Mouse (Mus musculus) frontal cortex, postnatal 10 days (tissue): Measurements from ENCODE around the gene Olfr714.
"Not testable (repeated sequence)": the region's sequence is repeated elsewhere in the genome, so short reads cannot be mapped to it uniquely, and the experiment has no call there.

Experiments
- DNase-seq, 2 experiments: peaks; one replicate each; pipeline ENCODE4 v3.0.0; 2022; ENCODE audit warnings: low spot score in 2 of 2, mixed read lengths in 1 of 2

Olfr714 gene

DNA sequence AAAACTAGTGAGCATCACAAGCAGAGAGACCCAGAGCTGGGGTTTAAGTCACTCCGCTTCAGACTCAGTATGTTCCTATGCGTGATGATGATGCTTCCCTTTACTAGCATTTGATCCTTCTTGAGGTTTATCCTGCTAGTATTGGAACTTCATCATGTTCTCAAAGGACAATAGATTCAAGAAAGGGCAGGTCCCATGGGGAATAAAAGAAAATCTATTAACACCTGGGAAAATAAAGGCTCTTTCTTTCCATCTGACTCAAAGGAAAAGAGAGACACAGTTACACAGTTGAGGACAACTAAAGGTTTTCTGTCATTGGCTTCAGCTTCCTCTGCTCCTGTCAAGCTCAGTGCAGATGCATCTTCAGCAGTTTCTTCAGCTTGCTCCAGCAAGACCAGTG lies at the start of gene Olfr714:
Gene Olfr714 (plus strand): TSS at position 301 of the 400 bp plus-strand sequence.
- DNase-seq: no peak

DNA sequence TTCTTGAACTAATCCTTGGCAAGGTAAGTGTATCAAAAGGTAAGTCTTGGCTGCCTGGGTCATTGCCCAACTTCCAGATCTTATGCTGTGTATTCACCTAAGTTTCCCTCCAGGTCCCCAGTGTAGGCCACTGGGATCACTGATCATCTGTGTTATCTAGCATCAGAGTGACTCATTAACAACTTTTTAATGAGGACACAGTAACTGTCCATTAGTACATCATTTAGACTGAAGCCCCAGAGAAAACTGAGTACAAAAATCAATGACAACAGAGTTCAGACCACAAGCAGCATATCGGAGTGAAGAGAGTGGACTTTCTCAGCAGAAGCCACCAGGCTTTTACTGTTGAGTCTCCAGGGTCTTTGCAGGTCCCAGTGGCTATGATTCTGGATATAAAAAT lies 39.9 kb upstream of the Olfr714 start, which contains the start of gene Olfr713:
Gene Olfr713 (plus strand): TSS at position 301 of the 400 bp plus-strand sequence.
- no peak for DNase-seq

DNA sequence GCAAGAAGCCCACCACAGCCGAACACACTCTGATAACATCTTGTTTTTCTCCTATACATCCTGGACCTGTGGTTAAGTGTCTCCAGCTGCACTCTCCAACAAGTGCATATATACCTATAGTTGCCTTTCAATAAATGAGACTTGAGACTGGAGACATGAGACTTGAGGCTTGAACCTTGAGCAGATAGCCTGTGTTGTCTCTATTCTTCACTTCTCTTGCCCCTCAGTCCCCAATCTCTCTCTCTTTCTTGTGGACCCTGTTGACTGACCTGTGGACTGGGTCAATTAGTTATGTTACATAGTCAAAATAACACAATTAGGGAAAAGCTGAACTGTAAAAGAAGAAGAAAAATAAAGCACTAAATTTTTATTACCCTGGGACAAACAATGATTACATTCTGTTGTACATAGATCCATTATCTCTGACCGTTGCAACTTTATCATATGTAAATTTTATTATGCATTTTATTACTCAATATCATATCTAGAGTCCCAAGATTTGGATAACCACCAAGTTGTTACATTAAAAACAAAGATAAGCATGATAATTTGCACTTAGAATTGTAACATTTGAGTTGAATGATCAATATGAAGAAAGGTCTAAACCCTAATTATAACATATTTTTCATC lies 30.7 kb upstream of the Olfr714 start:
- DNase-seq: no peak

GRCm38 (mm10) chr7:107043136-107043535 lies 27.6 kb upstream of the Olfr714 start:
- DNase-seq: no peak

- no peak for DNase-seq
These were observed 26.4 kb upstream of the Olfr714 start for GRCm38 (mm10) chr7:107044407-107044806.

DNA sequence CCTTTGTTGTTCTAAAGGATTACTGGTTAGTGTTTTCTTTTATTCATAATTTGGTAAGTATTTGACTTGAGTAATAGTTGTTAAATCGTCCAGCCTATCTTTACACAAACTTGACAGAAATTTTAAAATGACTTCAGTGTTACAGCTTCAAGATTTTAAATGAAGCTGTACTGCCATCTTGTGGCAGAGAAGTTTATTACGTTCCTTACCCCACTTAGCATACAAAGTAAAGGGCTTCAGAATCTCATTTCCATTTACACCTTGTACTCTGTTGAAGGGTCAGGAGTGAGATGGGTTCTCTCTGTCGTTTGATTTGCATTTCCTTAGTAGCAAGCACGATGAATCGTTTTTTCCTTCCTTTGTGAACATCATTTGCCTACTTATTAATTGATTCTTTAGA lies 24.9 kb upstream of the Olfr714 start:
- DNase-seq: no peak

DNA sequence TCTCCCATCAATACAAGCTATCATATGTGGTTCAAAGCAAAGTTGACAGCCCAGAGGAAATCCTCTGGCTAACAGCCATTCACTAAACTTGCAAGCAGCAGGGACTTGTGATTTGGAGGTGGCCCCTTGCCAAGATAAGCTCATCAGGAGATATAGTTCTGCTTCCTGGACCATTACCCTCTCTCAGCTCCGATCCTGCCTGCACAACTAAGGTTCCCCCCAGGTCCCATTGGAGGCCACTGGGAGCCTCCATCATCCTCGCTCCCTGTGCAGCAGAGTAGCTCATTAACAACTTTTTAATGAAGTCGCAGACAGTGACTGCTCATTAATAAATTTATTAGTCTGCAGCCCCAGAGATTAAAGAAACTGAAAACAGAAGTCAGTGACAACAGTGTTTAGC lies 23.2 kb upstream of the Olfr714 start:
- no peak for DNase-seq

GRCm38 (mm10) chr7:107092920-107093319 lies 22.1 kb downstream of the Olfr714 start, which contains the start of gene Olfr17:
Gene Olfr17, plus strand, starts transcription at chr7:107093220.
- DNase-seq: no peak

DNA sequence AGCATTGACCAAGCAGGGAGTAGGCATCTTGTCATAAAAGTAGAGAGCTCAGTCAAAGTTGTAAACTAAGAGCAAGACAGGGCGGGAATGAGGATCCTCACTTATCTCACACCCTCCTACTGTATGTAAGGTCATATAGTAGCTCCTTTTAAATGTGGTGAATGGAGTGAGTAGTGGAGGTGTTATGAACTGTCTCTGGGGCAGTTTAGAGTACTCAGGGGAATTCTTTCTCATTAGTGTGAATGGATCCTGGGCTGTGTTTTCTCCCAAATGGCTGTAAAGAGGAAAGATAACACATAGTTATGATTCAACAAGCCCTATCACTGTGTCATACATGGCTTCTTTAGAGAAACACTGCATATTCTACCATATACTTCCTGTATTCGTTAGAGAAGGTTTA lies 39.5 kb downstream of the Olfr714 start, which contains the start of gene Olfr715b:
Gene Olfr715b (minus strand): TSS at position 101 of the 400 bp plus-strand sequence.
- not testable (repeated sequence) for DNase-seq
